In genomic region chr19:42409226-42409625, GRCm38 (mm10) we compare ENCODE assay signal across 13 mouse cellular contexts. TPM values are rescaled to one million over a fixed set of nuclear protein-coding genes. Genes with fewer than 3 reads are reported as not detected.
DNase-seq lines count a peak whose midpoint lies in the region; ATAC-seq and TF ChIP-seq lines count a peak whose summit lies in the region.
"Had no signal": no experiment of that assay in that cellular context is flagged by ENCODE, and none has a peak within 500 bp of the region (broad histone marks: within the 10 kb centered on the region; RNA-seq: fewer than 3 reads in every experiment).

No protein-coding gene starts in this region.

- intact Hi-C loops in left cerebral cortex, postnatal 36 days (cut with DNase I), result no loop called here

- H3K27ac ChIP-seq in neural tube, embryonic 11.5 days (ENCODE audit: low read depth, low read length), result peak overlapping the region; percentile 54
- no peak overlapping the region for H3K27ac ChIP-seq in forebrain, embryonic 14.5 days (ENCODE audit: low read depth, low read length)
- no peak overlapping the region for H3K27ac ChIP-seq in limb, embryonic 13.5 days
- H3K27ac ChIP-seq in lung, postnatal 0 days (ENCODE audit: low read length), result no peak overlapping the region

- H3K27me3 ChIP-seq in neural tube, embryonic 11.5 days (ENCODE audit: control insufficient read depth, insufficient read depth, low read length), result peaks cover 2% of the 10 kb centered on the region; the same call in 1 of the 2 replicates
- H3K27me3 ChIP-seq in forebrain, embryonic 14.5 days (replicated peaks; ENCODE audit: control insufficient read depth, insufficient read depth, low read length), result peaks cover 4% of the 10 kb centered on the region; the same call in 1 of the 2 replicates
- H3K27me3 ChIP-seq in limb, embryonic 13.5 days, result peaks cover 58% of the 10 kb centered on the region
- H3K27me3 ChIP-seq in lung, postnatal 0 days (replicated peaks; ENCODE audit: insufficient read depth, low read length), result no peaks in the 10 kb centered on the region; the same call in 1 of the 2 replicates

- H3K4me1 ChIP-seq in neural tube, embryonic 11.5 days (ENCODE audit: control insufficient read depth, insufficient read depth, low read length), result peaks cover 14% of the 10 kb centered on the region
- peaks cover 10% of the 10 kb centered on the region; the same call in 1 of the 2 replicates for H3K4me1 ChIP-seq in forebrain, embryonic 14.5 days (ENCODE audit: control insufficient read depth, insufficient read depth, low read length)
- H3K4me1 ChIP-seq in limb, embryonic 13.5 days, result peaks cover 7% of the 10 kb centered on the region
- H3K4me1 ChIP-seq in lung, postnatal 0 days (ENCODE audit: insufficient read depth, low read depth, low read length), result no peaks in the 10 kb centered on the region

- peak; percentile 63 for DNase-seq in neural tube, embryonic 11.5 days (ENCODE audit: low spot score)
- no peak for DNase-seq in neural tube, embryonic 10.5 days (ENCODE audit: extremely low spot score, low spot score)
- peak; percentile 54 for DNase-seq in forebrain, embryonic 14.5 days (ENCODE audit: low spot score)
- peak; percentile 40 for DNase-seq in retina, postnatal 1 day
- no peak for DNase-seq in Muller cell, postnatal 12 days (ENCODE audit: inconsistent ontology term)
- no peak for DNase-seq in left cerebral cortex, postnatal 36 days (ENCODE audit: low spot score in 2 of 2)
- DNase-seq in lung, postnatal 0 days (ENCODE audit: low spot score), result no peak
- DNase-seq: adrenal gland, postnatal 10 days; cerebellum, adult 9-10 months; heart, postnatal 4 days; thymus, postnatal 25 days had no signal

- peak; percentile 65; the same call in 1 of the 2 replicates for ATAC-seq in neural tube, embryonic 11.5 days (ENCODE audit: insufficient read depth, low FRiP score, low TSS enrichment)
- peak; percentile 65 for ATAC-seq in forebrain, embryonic 14.5 days
- ATAC-seq in limb, embryonic 13.5 days (ENCODE audit: low FRiP score, low read depth), result no peak
- ATAC-seq in lung, postnatal 0 days, result no peak

- TF ChIP-seq EP300 in lung, postnatal 0 days (IDR thresholded peaks at IDR 0.05), result no peak

- H3K36me3 ChIP-seq in neural tube, embryonic 11.5 days (ENCODE audit: control insufficient read depth, insufficient read depth, low read length), result no peaks in the 10 kb centered on the region
- H3K36me3 ChIP-seq in forebrain, embryonic 14.5 days (ENCODE audit: control insufficient read depth, insufficient read depth, low read length), result no peaks in the 10 kb centered on the region
- H3K36me3 ChIP-seq in limb, embryonic 13.5 days, result no peaks in the 10 kb centered on the region
- H3K36me3 ChIP-seq in lung, postnatal 0 days (ENCODE audit: insufficient read depth, low read length), result no peaks in the 10 kb centered on the region

- WGBS in neural tube, embryonic 11.5 days, result 3% methylated on average over 19 of the region's 19 CpGs
- 2% methylated on average over 19 of the region's 19 CpGs for WGBS in forebrain, embryonic 14.5 days
- 2% methylated on average over 19 of the region's 19 CpGs for WGBS in limb, embryonic 13.5 days
- WGBS in lung, postnatal 0 days, result 2% methylated on average over 19 of the region's 19 CpGs

- no peak for TF ChIP-seq CTCF in lung, postnatal 0 days (IDR thresholded peaks at IDR 0.05)

- H3K4me2 ChIP-seq in neural tube, embryonic 11.5 days (ENCODE audit: low read depth), result peak overlapping the region; percentile 43
- H3K4me2 ChIP-seq in forebrain, embryonic 14.5 days (ENCODE audit: low read length), result peak overlapping the region; percentile 40
- peak overlapping the region; percentile 14; the same call in 1 of the 2 replicates for H3K4me2 ChIP-seq in limb, embryonic 13.5 days (replicated peaks)
- no peak overlapping the region for H3K4me2 ChIP-seq in lung, postnatal 0 days (replicated peaks; ENCODE audit: low read depth, low read length)
- H3K4me2 ChIP-seq: liver, embryonic 11.5 days had no signal

- H3K9ac ChIP-seq in neural tube, embryonic 11.5 days (ENCODE audit: low read length), result peak overlapping the region; percentile 50
- peak overlapping the region; percentile 49 for H3K9ac ChIP-seq in forebrain, embryonic 14.5 days (ENCODE audit: low read length)
- H3K9ac ChIP-seq in limb, embryonic 13.5 days, result no peak overlapping the region
- H3K9ac ChIP-seq in lung, postnatal 0 days (replicated peaks; ENCODE audit: low read depth), result no peak overlapping the region

- 0 out of 2 replicates have a peak overlapping the region, but pooled peaks have one; percentile 11 for H3K4me3 ChIP-seq in neural tube, embryonic 11.5 days (ENCODE audit: low read depth, low read length)
- H3K4me3 ChIP-seq in forebrain, embryonic 14.5 days (ENCODE audit: low read depth, low read length), result no peak overlapping the region
- no peak overlapping the region; the same call in 1 of the 2 replicates for H3K4me3 ChIP-seq in limb, embryonic 13.5 days
- no peak overlapping the region for H3K4me3 ChIP-seq in lung, postnatal 0 days (ENCODE audit: low read depth, low read length)

- no peaks in the 10 kb centered on the region for H3K9me3 ChIP-seq in neural tube, embryonic 11.5 days (ENCODE audit: control insufficient read depth, low read length)
- no peaks in the 10 kb centered on the region for H3K9me3 ChIP-seq in forebrain, embryonic 14.5 days (replicated peaks; ENCODE audit: control insufficient read depth, low read length)
- H3K9me3 ChIP-seq in limb, embryonic 13.5 days, result no peaks in the 10 kb centered on the region
- H3K9me3 ChIP-seq in lung, postnatal 0 days (ENCODE audit: low read length), result no peaks in the 10 kb centered on the region

RNA-seq across cellular contexts. Expression of gene Crtac1, which starts 22.4 kb away (rescaled TPM):
- polyA plus RNA-seq in neural tube, embryonic 11.5 days (2014; fragmentation: Nextera tagmentation; extraction: Ambion mirVana), result 35.0 and 35.5 TPM in 2 replicates
- 17.3 and 17.6 TPM in 2 replicates for polyA plus RNA-seq in forebrain, embryonic 14.5 days (2014; fragmentation: Nextera tagmentation; extraction: Ambion mirVana)
- polyA plus RNA-seq in limb, embryonic 13.5 days (2015; fragmentation: Nextera tagmentation; extraction: Ambion mirVana), result 3.8 and 3.9 TPM in 2 replicates
- 10 to 100 TPM; 67.7 to 77.0 TPM for total RNA-seq in left cerebral cortex, postnatal 36 days (2021)
- 0.38 and 0.44 TPM in 2 replicates for polyA plus RNA-seq in lung, postnatal 0 days (2015; fragmentation: Nextera tagmentation; extraction: Ambion mirVana)

Comparison
In these comparisons a context has a peak if more than half of its experiments do, and no peak if none do; other contexts are left out.
1. DNase-seq: peak in neural tube, embryonic 11.5 days (single experiment), forebrain, embryonic 14.5 days (single experiment) and retina, postnatal 1 day (single experiment); none in neural tube, embryonic 10.5 days (single experiment), Muller cell, postnatal 12 days (single experiment), left cerebral cortex, postnatal 36 days (0 of 2) and lung, postnatal 0 days (single experiment).
2. ATAC-seq: peak in neural tube, embryonic 11.5 days (single experiment) and forebrain, embryonic 14.5 days (single experiment); none in limb, embryonic 13.5 days (single experiment) and lung, postnatal 0 days (single experiment).
3. H3K9ac ChIP-seq: peak in neural tube, embryonic 11.5 days (single experiment) and forebrain, embryonic 14.5 days (single experiment); none in limb, embryonic 13.5 days (single experiment) and lung, postnatal 0 days (single experiment).